Mouse (Mus musculus): ENCODE data around the gene Adh7. TPM values are rescaled to one million over a fixed set of nuclear protein-coding genes. Genes with fewer than 3 reads are reported as not detected.

The Adh7 gene
- polyA plus RNA-seq, 1 experiment from 2014 or later, result 1.1 TPM

DNA sequence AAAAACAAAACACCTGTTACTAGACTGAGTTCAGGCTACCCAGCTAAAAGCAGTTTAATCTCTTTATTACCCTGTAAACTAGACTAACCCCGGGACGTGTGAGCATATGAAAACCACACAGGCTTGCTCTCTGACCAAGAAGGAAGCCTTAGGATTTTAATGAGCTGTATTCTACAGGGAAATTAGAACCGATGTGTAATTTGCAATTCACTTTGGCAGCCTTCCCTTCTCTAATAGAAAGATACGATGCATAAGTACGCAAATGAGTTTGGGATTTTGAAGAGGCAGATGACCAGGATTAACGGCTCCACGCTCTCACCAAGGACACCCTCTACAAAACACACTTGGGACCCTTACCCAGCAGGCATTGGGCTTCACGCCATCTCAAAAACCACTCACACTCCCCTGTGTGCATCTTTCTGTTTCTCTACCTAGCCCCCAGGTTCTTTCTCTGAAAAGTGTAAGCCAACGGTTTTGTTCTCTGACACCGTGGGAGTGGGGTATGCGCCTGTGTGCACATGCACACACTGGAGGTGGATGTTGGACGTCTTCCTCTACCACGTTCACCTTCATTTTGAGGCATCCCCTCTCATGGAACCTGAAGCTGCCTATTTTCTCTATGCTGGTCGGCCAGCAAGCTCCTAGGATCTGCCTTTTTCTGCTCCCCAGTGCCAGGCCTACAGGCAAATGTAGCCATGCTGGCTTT lies 24.6 kb downstream of the Adh7 start:
- ATAC-seq (replicated peaks), result peak; percentile 55
- Histone ChIP-seq H3K27me3 (no peaks in the 10 kb centered on the region), H3K4me3 (no peak overlapping the region), H3K9me3 (no peaks in the 10 kb centered on the region), H3K4me1 (peaks cover 4% of the 10 kb centered on the region; the same call in 1 of the 2 replicates), H3K27ac (replicated peaks) (no peak overlapping the region), H3K4me2 (replicated peaks) (no peak overlapping the region), H3K9ac (replicated peaks) (no peak overlapping the region), H3K36me3 (no peaks in the 10 kb centered on the region)
- 42% methylated on average over 14 of the region's 14 CpGs for WGBS

DNA sequence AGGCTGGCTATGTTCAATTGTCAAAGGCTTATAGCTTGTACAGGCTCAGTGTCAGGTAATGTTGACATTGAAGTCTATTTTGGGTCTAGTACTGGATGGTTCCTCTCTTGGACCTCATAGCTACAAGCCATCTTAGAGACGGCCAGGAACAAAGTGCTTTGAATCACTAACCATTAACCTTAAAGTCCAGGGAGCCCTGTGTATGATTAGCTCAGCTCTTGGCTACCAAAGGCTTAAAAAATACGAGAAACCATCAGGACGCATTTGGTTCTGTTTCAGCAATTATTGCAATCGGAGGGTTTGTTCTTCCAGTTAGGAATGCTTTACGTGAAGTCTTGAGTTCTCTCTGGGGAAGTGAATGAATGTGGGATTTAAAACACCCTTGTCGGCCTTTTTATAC lies 25.4 kb downstream of the Adh7 start:
- H3K4me2 ChIP-seq (replicated peaks), result no peak overlapping the region
- ATAC-seq (replicated peaks), result no peak
- H3K36me3 ChIP-seq, result no peaks in the 10 kb centered on the region
- no peak overlapping the region for H3K4me3 ChIP-seq
- no peak overlapping the region for H3K27ac ChIP-seq (replicated peaks)
- H3K9ac ChIP-seq (replicated peaks), result no peak overlapping the region
- no peaks in the 10 kb centered on the region for H3K27me3 ChIP-seq
- H3K4me1 ChIP-seq, result peaks cover 4% of the 10 kb centered on the region; the same call in 1 of the 2 replicates
- no peaks in the 10 kb centered on the region for H3K9me3 ChIP-seq
- 91% methylated on average over 6 of the region's 6 CpGs for WGBS

DNA sequence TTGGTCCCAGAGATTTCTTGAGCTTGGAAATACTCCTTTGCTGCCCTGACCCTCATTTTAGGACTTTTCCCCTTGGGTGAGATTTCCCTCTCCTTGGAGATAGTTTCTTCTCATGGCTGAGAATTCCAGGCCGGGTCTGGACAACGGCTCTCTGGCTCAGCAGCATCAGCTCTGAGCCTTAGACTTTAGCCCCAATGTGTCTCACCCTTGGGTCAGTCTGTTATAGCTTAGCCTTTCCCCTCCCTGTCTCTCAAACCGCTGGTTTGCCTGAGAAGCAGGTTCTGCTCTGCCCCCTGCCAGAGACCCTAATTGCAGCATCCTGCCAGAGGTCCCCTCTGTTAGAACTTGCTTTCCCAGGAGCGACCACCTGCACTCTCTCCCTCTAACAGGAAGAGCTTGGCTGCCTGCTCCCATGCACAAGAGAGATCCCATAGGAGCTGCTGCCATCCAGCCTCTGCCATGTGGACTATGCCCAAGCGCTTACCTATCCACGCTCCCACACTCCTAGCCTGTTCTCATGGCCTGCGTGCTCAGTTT lies 26.8 kb downstream of the Adh7 start:
- ATAC-seq (replicated peaks), result no peak
- Histone ChIP-seq H3K4me3 (no peak overlapping the region), H3K4me1 (peaks cover 4% of the 10 kb centered on the region; the same call in 1 of the 2 replicates), H3K9ac (replicated peaks) (no peak overlapping the region), H3K27ac (replicated peaks) (no peak overlapping the region), H3K36me3 (no peaks in the 10 kb centered on the region), H3K27me3 (no peaks in the 10 kb centered on the region), H3K4me2 (replicated peaks) (no peak overlapping the region), H3K9me3 (no peaks in the 10 kb centered on the region)
- WGBS, result 83% methylated on average over 7 of the region's 7 CpGs

DNA sequence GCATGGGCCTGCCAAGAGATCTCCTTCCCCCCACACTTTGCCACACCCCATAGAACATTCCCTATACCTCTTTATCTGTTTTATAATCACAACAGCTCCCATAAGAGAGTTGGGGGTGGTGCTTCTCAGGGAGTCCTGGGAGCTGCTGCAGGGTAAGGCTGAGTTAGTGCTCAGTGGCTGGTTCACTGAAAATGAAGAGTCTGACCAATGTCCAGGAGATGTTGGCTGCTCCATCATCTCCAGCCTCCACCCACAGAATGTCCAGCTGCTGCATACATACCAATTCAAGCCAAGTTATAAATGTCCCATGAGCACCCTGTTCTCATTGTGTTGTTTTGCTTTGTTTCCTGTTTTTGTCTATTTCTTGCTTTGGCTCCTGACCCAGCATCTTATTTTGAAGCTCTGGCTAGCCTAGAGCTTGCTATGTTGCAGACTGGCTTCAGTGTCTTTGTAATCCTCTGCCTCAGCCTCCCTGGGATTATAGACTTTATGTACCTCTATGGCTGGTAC lies 29.0 kb downstream of the Adh7 start:
- Histone ChIP-seq H3K27ac (replicated peaks) (no peak overlapping the region), H3K9me3 (no peaks in the 10 kb centered on the region), H3K4me1 (peaks cover 4% of the 10 kb centered on the region; the same call in 1 of the 2 replicates), H3K27me3 (no peaks in the 10 kb centered on the region), H3K4me2 (replicated peaks) (no peak overlapping the region), H3K4me3 (no peak overlapping the region), H3K36me3 (no peaks in the 10 kb centered on the region), H3K9ac (replicated peaks) (no peak overlapping the region)
- ATAC-seq (replicated peaks), result no peak

DNA sequence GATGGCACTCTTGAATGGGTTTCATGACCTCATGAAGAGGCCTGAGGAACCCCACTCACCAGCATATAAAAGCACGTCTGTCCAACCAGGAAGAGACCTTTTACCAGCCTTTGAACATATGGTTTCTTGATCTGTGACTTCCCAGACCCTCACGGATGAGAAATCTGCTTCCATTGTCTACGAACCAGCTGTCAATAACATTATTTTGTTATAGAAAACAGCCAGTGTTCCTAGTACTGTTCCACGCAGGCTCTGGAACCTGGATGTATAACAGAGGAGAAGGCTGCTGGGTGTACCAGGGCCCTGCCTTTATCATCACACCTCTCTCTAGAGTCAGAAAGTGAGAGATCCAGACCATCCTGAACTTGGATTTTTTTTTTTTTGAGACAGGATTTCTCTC lies 29.7 kb downstream of the Adh7 start:
- ATAC-seq (replicated peaks), result no peak
- no peak overlapping the region for H3K4me2 ChIP-seq (replicated peaks)
- no peak overlapping the region for H3K9ac ChIP-seq (replicated peaks)
- H3K27ac ChIP-seq (replicated peaks), result no peak overlapping the region
- WGBS, result 83% methylated on average over 4 of the region's 4 CpGs
- H3K27me3 ChIP-seq, result no peaks in the 10 kb centered on the region
- peaks cover 2% of the 10 kb centered on the region; the same call in 1 of the 2 replicates for H3K4me1 ChIP-seq
- no peak overlapping the region for H3K4me3 ChIP-seq
- H3K9me3 ChIP-seq, result no peaks in the 10 kb centered on the region
- H3K36me3 ChIP-seq, result no peaks in the 10 kb centered on the region

DNA sequence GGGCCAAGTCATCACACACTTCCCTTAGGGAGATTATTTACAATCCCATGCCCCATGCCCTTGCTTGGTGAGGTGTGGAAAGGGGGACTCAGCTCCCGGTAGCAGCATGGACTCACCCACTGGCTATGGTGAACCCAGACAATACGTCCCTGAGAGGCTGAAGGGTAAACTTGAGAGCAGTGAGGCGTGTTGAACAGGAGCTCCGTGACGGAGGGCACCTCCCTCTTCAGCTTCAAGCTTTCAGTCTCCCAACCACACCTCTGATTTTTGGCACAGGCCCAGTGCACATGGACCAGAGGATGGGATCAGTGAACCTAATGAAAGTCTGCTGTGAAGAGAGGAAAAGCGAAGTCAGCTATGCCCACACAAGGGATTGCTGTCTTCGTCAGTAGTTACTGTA lies 30.5 kb downstream of the Adh7 start:
- Histone ChIP-seq H3K9ac (replicated peaks) (no peak overlapping the region), H3K36me3 (no peaks in the 10 kb centered on the region), H3K27ac (replicated peaks) (no peak overlapping the region), H3K4me3 (no peak overlapping the region), H3K4me2 (replicated peaks) (no peak overlapping the region), H3K27me3 (no peaks in the 10 kb centered on the region), H3K9me3 (no peaks in the 10 kb centered on the region), H3K4me1 (no peaks in the 10 kb centered on the region)
- ATAC-seq (replicated peaks), result no peak
- 77% methylated on average over 7 of the region's 7 CpGs for WGBS

DNA sequence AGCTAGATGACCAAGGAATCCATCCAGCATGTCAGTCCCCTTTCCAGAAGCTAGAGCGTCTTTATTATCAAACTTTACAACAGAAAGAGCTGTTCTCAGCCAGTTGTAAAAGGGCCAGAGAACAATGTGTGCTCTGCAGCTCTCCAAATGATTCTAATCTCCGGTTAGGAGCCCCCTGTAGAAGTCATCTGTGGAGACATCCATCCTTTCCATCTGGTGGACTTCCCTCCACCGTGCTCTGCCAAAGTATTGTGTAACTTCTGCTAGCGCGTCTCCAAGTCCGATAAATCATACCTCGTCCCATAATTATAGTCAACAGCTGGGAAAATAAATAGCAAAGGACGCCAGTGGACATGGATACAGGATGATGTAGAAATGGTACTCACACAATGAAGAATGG lies 31.2 kb downstream of the Adh7 start:
- Histone ChIP-seq H3K4me3 (no peak overlapping the region), H3K27ac (replicated peaks) (no peak overlapping the region), H3K4me2 (replicated peaks) (no peak overlapping the region), H3K9me3 (no peaks in the 10 kb centered on the region), H3K4me1 (no peaks in the 10 kb centered on the region), H3K36me3 (no peaks in the 10 kb centered on the region), H3K9ac (replicated peaks) (no peak overlapping the region), H3K27me3 (no peaks in the 10 kb centered on the region)
- 93% methylated on average over 8 of the region's 8 CpGs for WGBS
- ATAC-seq (replicated peaks), result no peak

DNA sequence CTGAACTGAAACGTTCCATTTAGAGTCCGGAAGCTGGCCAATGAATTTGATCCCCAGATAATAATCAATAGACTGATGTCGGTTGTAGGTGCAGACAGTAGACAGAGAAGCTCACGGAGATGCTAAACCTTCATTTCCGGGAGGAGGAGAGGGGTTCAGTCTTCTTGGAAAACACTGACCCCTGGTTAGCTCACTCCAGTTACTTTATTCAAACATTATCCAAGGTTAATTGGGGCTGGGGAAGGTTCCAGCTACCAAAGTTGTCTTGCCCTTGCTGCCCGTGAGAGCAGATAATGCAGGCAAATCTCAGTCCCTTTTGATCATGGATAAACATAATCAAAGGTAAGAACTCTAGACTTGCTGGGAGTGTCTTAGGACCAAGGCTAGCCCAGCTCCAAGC lies 33.6 kb downstream of the Adh7 start:
- H3K4me3 ChIP-seq, result no peak overlapping the region
- H3K36me3 ChIP-seq, result no peaks in the 10 kb centered on the region
- H3K4me1 ChIP-seq, result no peaks in the 10 kb centered on the region
- no peak overlapping the region for H3K4me2 ChIP-seq (replicated peaks)
- no peaks in the 10 kb centered on the region for H3K9me3 ChIP-seq
- WGBS, result 85% methylated on average over 6 of the region's 6 CpGs
- no peaks in the 10 kb centered on the region for H3K27me3 ChIP-seq
- no peak overlapping the region for H3K9ac ChIP-seq (replicated peaks)
- no peak overlapping the region for H3K27ac ChIP-seq (replicated peaks)
- ATAC-seq (replicated peaks), result no peak

DNA sequence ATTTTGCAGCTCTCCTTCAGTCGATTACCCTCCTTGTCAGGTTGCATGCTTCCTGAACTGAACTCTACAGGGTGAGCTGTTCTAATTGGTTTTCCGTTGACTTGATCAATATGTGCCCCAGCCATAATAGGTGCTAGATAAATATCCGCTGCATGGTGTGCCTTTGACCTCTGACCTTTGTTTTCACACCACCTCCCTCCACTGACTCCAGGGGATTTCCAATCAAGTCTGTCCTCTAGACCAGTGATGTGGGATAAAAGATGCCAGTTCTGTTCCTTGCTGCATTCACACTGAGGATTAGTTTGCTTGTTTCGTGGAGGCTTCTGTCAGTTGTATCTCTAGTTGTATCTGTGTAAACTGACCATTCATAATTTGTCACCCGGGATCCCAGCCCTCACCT lies 36.6 kb downstream of the Adh7 start:
- no peak for ATAC-seq (replicated peaks)
- WGBS, result 38% methylated on average over 5 of the region's 5 CpGs
- no peaks in the 10 kb centered on the region for H3K4me1 ChIP-seq

DNA sequence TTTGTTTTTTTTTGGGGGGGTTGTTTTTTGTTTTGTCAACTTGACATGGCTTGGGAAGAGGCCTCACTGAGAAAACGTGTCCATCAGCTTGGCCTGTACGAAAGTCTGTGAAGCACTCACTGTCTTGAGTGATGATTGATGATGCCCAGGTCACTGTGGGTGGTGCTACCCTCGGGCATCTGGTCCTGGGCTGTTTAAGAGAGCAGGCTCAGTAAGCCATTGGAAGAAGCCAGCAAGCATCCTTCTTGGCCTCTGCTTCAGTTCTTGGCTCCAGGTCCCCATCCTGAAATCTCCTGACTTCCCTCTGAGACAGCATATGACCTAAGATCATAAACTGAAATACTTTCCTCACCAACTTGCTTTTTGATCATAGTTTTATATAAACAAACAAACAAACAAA lies 37.8 kb downstream of the Adh7 start:
- no peak overlapping the region for H3K9ac ChIP-seq (replicated peaks)
- no peak overlapping the region for H3K27ac ChIP-seq (replicated peaks)
- H3K4me1 ChIP-seq, result no peaks in the 10 kb centered on the region
- no peaks in the 10 kb centered on the region for H3K27me3 ChIP-seq
- H3K36me3 ChIP-seq, result no peaks in the 10 kb centered on the region
- no peak overlapping the region for H3K4me3 ChIP-seq
- H3K9me3 ChIP-seq, result no peaks in the 10 kb centered on the region
- no peak overlapping the region for H3K4me2 ChIP-seq (replicated peaks)
- 78% methylated on average over 3 of the region's 3 CpGs for WGBS
- no peak for ATAC-seq (replicated peaks)

More for the DNA sequence above, 36.6 kb downstream of the Adh7 start:
- H3K4me3 ChIP-seq, result no peak overlapping the region
- no peaks in the 10 kb centered on the region for H3K27me3 ChIP-seq
- H3K4me2 ChIP-seq (replicated peaks), result no peak overlapping the region
- H3K9ac ChIP-seq (replicated peaks), result no peak overlapping the region
- no peaks in the 10 kb centered on the region for H3K36me3 ChIP-seq
- H3K9me3 ChIP-seq, result no peaks in the 10 kb centered on the region
- H3K27ac ChIP-seq (replicated peaks), result no peak overlapping the region

DNA sequence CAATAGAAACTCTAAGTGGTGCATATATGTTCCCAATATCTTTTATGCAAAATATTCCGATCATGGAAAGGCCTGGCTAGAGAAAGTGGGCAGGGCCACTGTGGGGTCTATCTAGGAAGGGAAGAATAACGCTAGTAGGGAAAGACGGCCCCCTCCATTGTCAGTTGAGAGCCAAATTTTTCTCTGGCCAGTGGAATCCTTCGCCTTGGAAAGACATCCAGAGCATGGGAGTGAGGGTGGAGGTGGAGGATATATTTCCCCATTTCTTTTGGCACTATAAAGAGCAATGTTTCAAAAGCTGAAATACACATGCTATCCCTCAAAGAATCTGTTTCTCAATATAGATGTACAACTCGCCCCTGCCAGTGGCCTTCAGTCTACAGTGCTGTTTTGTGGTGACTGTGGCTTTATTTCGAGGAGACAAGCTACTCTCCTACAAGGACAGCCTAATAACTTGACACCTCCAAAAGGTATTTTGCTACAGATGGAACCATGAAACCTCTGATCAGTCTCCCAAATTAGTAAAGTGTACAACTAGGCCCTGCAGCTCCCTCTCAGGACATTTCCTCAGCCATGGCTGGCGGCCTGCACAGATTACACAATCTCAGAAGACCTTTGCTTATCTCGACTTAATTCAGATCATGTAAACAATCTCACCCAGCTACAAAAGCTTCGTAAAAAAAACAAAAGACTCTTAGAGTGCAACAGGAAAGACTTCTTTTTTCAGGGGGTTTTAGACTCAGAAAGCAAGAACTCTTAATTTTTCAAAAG lies 38.4 kb downstream of the Adh7 start:
- H3K27ac ChIP-seq (replicated peaks), result no peak overlapping the region
- 85% methylated on average over 9 of the region's 9 CpGs for WGBS
- H3K4me1 ChIP-seq, result no peaks in the 10 kb centered on the region
- no peaks in the 10 kb centered on the region for H3K27me3 ChIP-seq
- H3K36me3 ChIP-seq, result no peaks in the 10 kb centered on the region
- no peak overlapping the region for H3K4me3 ChIP-seq
- no peak overlapping the region for H3K4me2 ChIP-seq (replicated peaks)
- no peaks in the 10 kb centered on the region for H3K9me3 ChIP-seq
- ATAC-seq (replicated peaks), result no peak
- no peak overlapping the region for H3K9ac ChIP-seq (replicated peaks)

All from forebrain, embryonic 15.5 days (tissue).